Mouse (Mus musculus): Measurements from ENCODE around the gene Gm10382. TPM values are rescaled to one million over a fixed set of nuclear protein-coding genes. Genes with fewer than 3 reads are reported as not detected.
"Not testable (repeated sequence)": the region's sequence is repeated elsewhere in the genome, so short reads cannot be mapped to it uniquely, and the experiment has no call there.

The Gm10382 gene
- total RNA-seq, 2 experiments from 2014 or later, result 0.23 TPM; not detected in 1

GRCm38 (mm10) chr5:125418636-125419035 is 29.5 kb downstream of the Gm10382 start:
- DNase-seq, result no peak

- DNase-seq, result no peak
Measured at GRCm38 (mm10) chr5:125419124-125419523, 30.0 kb downstream of the Gm10382 start.

- peak in 1 of 2 experiments; percentile 26 for DNase-seq
Measured at GRCm38 (mm10) chr5:125425698-125426276, 36.7 kb downstream of the Gm10382 start.

- peak in 1 of 2 experiments; percentile 40 for DNase-seq
Measured at GRCm38 (mm10) chr5:125426343-125426742, 37.2 kb downstream of the Gm10382 start.

- not testable (repeated sequence) for DNase-seq
Measured at GRCm38 (mm10) chr5:125432324-125432723, 43.2 kb downstream of the Gm10382 start.

- DNase-seq, result peak; percentile 93 to 96
Measured at GRCm38 (mm10) chr5:125433793-125434337, 44.7 kb downstream of the Gm10382 start, which contains the start of gene Dhx37. TSS of gene Dhx37 (minus strand) at chr5:125434121.

- DNase-seq, result not testable (repeated sequence)
Measured at GRCm38 (mm10) chr5:125434347-125434746, 45.2 kb downstream of the Gm10382 start.

Other genes starting within 250 kb of the Gm10382 start
- 10 to 100 TPM; 65.9 to 68.9 TPM for gene Ncor2, start 210.1 kb upstream of the Gm10382 start, total RNA-seq (2021)
- gene Scarb1, start 48.2 kb upstream of the Gm10382 start, total RNA-seq (2021), result 10 to 100 TPM; 26.6 to 34.7 TPM
- 1,000 to 10,000 TPM; 1,625 to 1,638 TPM for gene Ubc, start 880 bp downstream of the Gm10382 start, total RNA-seq (2021)
- 10 to 100 TPM; 13.4 to 14.1 TPM for gene Dhx37, start 44.8 kb downstream of the Gm10382 start, total RNA-seq (2021)
- gene Bri3bp, start 52.2 kb downstream of the Gm10382 start, total RNA-seq (2021), result 10 to 100 TPM; 50.9 to 54.5 TPM
- gene Aacs, start 86.5 kb downstream of the Gm10382 start, total RNA-seq (2021), result 1 to 10 TPM; 4.9 to 9.9 TPM
- gene Tmem132b, start 142.5 kb downstream of the Gm10382 start, total RNA-seq (2021), result not detected